Mouse (Mus musculus): ENCODE measurements around the gene Tifab.

DNA sequence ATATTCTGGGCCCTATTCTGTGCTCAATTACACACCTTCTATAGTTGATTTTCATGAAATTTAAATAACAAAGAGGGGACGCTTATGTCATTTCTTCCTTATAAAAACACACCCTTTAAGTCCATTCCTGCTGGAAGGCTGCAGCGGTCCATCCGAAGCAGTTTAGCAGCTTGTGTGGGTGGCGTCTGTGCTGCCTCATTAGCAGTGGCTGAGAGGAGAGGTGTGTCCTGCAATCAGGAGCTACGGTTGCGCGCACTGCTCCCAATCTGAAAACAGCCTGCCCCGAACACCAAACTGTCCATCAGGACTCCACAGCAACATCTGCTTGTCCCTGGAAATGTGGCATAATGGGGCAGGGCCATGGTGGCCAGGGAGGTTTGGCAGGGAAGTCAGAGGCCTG, 20.8 kb upstream of the Tifab start:
- TF ChIP-seq POLR2A (IDR thresholded peaks at IDR 0.05; ENCODE audit: insufficient read length, low read depth) (no peak), TCF3 (IDR thresholded peaks at IDR 0.05; ENCODE audit: insufficient read length, low read depth) (no peak), USF1 (IDR thresholded peaks at IDR 0.05; ENCODE audit: low read depth) (no peak), MYOD1 (IDR thresholded peaks at IDR 0.05; ENCODE audit: control insufficient read depth in 1 of 3, insufficient read length in 2 of 3, low read depth in 2 of 3) (no peak), TCF12 (IDR thresholded peaks at IDR 0.05; ENCODE audit: insufficient read depth, poor library complexity, severe bottlenecking) (no peak)

All from myocyte (in vitro differentiated cells).